Mouse (Mus musculus) heart, adult 2 months (tissue): ENCODE data around the gene Mxd3.

Experiments used
- CTCF ChIP-seq: fragments of 200-600 bp; IDR thresholded peaks from 2 replicates; pipeline ENCODE4 v1.8.1; 2022; ENCODE audit warnings: antibody characterized with exemption, mild to moderate bottlenecking, moderate library complexity
- POLR2A ChIP-seq: fragments of 200-500 bp; IDR thresholded peaks from 2 replicates; pipeline ENCODE4 v1.6.1; 2011; ENCODE audit warnings: mild to moderate bottlenecking, low read depth, low read length, control low read depth; ENCODE audit not compliant: insufficient read depth

DNA sequence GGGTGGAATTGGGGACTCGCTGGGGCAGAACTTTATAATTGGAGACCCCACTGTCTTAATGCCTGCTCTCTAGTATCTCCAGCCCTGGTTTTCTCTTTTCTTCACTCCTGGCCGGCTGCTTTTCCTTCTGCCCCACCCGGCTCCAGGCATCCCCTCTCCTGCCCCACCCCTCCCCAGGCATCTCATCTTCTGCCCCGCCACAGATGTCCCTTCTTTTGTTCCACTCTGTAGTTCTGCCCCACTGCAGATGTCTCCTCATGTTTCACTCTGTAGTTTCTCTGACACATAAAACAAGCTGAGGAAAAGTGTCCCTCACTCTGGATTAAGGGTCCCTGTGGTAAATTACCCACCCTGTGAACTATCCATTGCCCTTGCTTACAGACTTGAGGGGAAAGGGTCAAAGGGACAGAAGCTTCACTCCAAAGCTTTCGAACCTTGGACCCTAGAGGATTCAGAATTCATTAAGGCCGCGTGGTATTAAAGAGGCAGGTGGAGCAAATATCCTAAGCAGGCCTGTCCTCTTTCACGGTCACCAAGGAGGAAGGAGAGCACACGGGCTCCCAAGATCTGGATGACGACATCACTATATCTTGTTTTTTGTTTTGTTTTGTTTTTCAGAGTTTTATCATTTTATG is 7.8 kb upstream of the Mxd3 start:
- no peak for TF ChIP-seq POLR2A
- TF ChIP-seq CTCF: no peak
